18 mouse cellular contexts compared by ENCODE assay signal in genomic region chr11:81041671-81042070, GRCm38 (mm10).
"Had no signal": no experiment of that assay in that cellular context is flagged by ENCODE, and none has a peak within 500 bp of the region (broad histone marks: within the 10 kb centered on the region; RNA-seq: fewer than 3 reads in every experiment).

No protein-coding gene starts in this region.

- ATAC-seq: midbrain, embryonic 13.5 days; midbrain, embryonic 15.5 days had no signal

- H3K27ac ChIP-seq: macrophage; midbrain, embryonic 13.5 days; midbrain, embryonic 15.5 days; neural tube, embryonic 13.5 days; neural tube, embryonic 15.5 days had no signal

- H3K27me3 ChIP-seq: megakaryocyte, embryonic 14.5 days; midbrain, embryonic 13.5 days; midbrain, embryonic 15.5 days; neural tube, embryonic 13.5 days; neural tube, embryonic 15.5 days had no signal

- H3K9ac ChIP-seq: lung, embryonic 14.5 days; midbrain, embryonic 13.5 days; midbrain, embryonic 15.5 days; neural tube, embryonic 13.5 days; neural tube, embryonic 15.5 days had no signal

- H3K36me3 ChIP-seq: midbrain, embryonic 13.5 days; midbrain, embryonic 15.5 days; neural tube, embryonic 13.5 days; neural tube, embryonic 15.5 days had no signal

- DNase-seq: lung, adult 18-20 months; lung, embryonic 14.5 days; lung, postnatal 10 days; retina, postnatal 1 day; right cerebral cortex, adult 18-20 months; right cerebral cortex, postnatal 25 days; right cerebral cortex, postnatal 4 days; spleen, adult 18-20 months; thymus, adult 18-20 months; thymus, postnatal 14 days; thymus, postnatal 36 days had no signal

- H3K4me2 ChIP-seq: lung, embryonic 14.5 days; midbrain, embryonic 11.5 days; midbrain, embryonic 13.5 days; midbrain, embryonic 15.5 days; neural tube, embryonic 13.5 days; neural tube, embryonic 15.5 days had no signal

- H3K4me3 ChIP-seq: megakaryocyte, embryonic 14.5 days; midbrain, embryonic 13.5 days; midbrain, embryonic 15.5 days; neural tube, embryonic 13.5 days; neural tube, embryonic 15.5 days had no signal

- H3K4me1 ChIP-seq: megakaryocyte, embryonic 14.5 days; midbrain, embryonic 15.5 days had no signal

- H3K9me3 ChIP-seq: megakaryocyte, embryonic 14.5 days; midbrain, embryonic 13.5 days; midbrain, embryonic 15.5 days; neural tube, embryonic 13.5 days; neural tube, embryonic 15.5 days had no signal
